Mouse (Mus musculus) myocyte (in vitro differentiated cells): ENCODE measurements around the gene Islr.

Experiments used
- CEBPB ChIP-seq: IDR thresholded peaks from 2 replicates; pipeline ENCODE4 v1.6.1; 2011; ENCODE audit warnings: mild to moderate bottlenecking, moderate library complexity; ENCODE audit not compliant: poor library complexity, insufficient read depth, severe bottlenecking
- E2F4 ChIP-seq: IDR thresholded peaks from one replicate; pipeline ENCODE4 v1.6.1; 2011; ENCODE audit warnings: mild to moderate bottlenecking, control low read depth, moderate library complexity; ENCODE audit not compliant: insufficient read depth
- MAX ChIP-seq: IDR thresholded peaks from one replicate; pipeline ENCODE4 v1.6.1; 2011; ENCODE audit warnings: low read depth, mild to moderate bottlenecking, control low read depth
- MYOD1 ChIP-seq, 3 experiments: IDR thresholded peaks; one replicate each; pipeline ENCODE4 v1.6.1; 2011; ENCODE audit warnings: control low read depth in 2 of 3, low read depth in 2 of 3, mild to moderate bottlenecking in 2 of 3, moderate library complexity in 1 of 3; ENCODE audit not compliant: insufficient read length in 2 of 3, control insufficient read depth in 1 of 3
- MYOG ChIP-seq, 3 experiments: IDR thresholded peaks; one replicate each; pipeline ENCODE4 v1.6.1; 2011; ENCODE audit warnings: control low read depth in 2 of 3, low read depth in 2 of 3, mild to moderate bottlenecking in 2 of 3; ENCODE audit not compliant: insufficient read length in 2 of 3, control insufficient read depth in 1 of 3, insufficient read depth in 1 of 3
- POLR2A ChIP-seq: IDR thresholded peaks from one replicate; pipeline ENCODE4 v1.6.1; 2011; ENCODE audit warnings: low read depth, mild to moderate bottlenecking, control low read depth, moderate library complexity; ENCODE audit not compliant: insufficient read length
- POLR2AphosphoS2 ChIP-seq: IDR thresholded peaks from one replicate; pipeline ENCODE4 v1.6.1; 2011; ENCODE audit warnings: low read depth, control low read depth; ENCODE audit not compliant: insufficient read length
- SRF ChIP-seq: IDR thresholded peaks from one replicate; pipeline ENCODE4 v1.6.1; 2011; ENCODE audit warnings: low read depth; ENCODE audit not compliant: control insufficient read depth, insufficient read length
- TCF12 ChIP-seq: IDR thresholded peaks from one replicate; pipeline ENCODE4 v1.6.1; 2011; ENCODE audit warnings: mild to moderate bottlenecking, control low read depth; ENCODE audit not compliant: poor library complexity, insufficient read depth, severe bottlenecking
- TCF3 ChIP-seq: IDR thresholded peaks from one replicate; pipeline ENCODE4 v1.6.1; 2011; ENCODE audit warnings: low read depth, control low read depth; ENCODE audit not compliant: insufficient read length
- USF1 ChIP-seq: IDR thresholded peaks from one replicate; pipeline ENCODE4 v1.6.1; 2011; ENCODE audit warnings: low read depth, mild to moderate bottlenecking, control low read depth, moderate library complexity

- no peak for TF ChIP-seq TCF3
- TF ChIP-seq POLR2A: no peak
- TF ChIP-seq TCF12: no peak
- TF ChIP-seq MYOD1 (IDR thresholded peaks at IDR 0.05; ENCODE audit: control insufficient read depth in 1 of 3, insufficient read length in 2 of 3, low read depth in 2 of 3): no peak
- no peak for TF ChIP-seq CEBPB
- TF ChIP-seq USF1: no peak
- no peak for TF ChIP-seq POLR2AphosphoS2
- TF ChIP-seq MAX: no peak
- no peak for TF ChIP-seq E2F4
- no peak for TF ChIP-seq MYOG (IDR thresholded peaks at IDR 0.05; ENCODE audit: control insufficient read depth in 1 of 3, insufficient read depth in 1 of 3, insufficient read length in 2 of 3, low read depth in 2 of 3)
- TF ChIP-seq SRF: no peak
Measured at GRCm38 (mm10) chr9:58177165-58177564, 26.9 kb downstream of the Islr start.
